Mouse (Mus musculus): ENCODE measurements around the gene Dpf3. TPM values are rescaled to one million over a fixed set of nuclear protein-coding genes. Genes with fewer than 3 reads are reported as not detected.

The Dpf3 gene
- 2.4 and 3.1 TPM in 2 replicates for polyA plus RNA-seq (2012; rRNA removed; ENCODE audit: low replicate concordance)

DNA sequence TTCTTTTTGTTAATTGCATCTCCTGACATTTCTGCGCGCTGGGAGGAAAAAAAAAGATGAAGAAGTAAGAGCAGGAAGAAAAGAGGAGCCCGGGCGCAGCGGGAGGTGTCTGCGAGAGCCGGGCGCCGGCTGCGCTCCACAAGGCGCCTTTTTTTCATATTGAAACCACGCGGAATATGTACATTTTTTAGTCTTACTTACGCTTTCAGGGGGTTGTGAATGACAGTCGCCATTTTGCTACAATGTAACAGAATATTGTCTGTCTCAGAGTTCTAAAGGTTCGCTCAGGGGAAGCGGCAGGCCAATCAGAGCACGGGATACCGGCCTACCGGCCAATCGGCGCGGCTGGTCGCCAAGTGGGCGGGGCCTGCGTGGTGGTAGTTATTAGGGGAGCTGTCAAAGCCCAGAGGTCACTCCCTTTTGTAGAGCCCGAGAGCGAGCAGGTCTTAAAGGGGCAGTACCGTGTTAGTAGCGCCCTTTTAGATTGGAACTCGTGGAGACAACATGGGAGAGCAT, at the start of gene Dpf3:
Dpf3 (minus strand) TSS at position 241 of the 516 bp plus-strand sequence.

GRCm38 (mm10) chr12:83520311-83520890, 32.9 kb upstream of the Dpf3 start, which contains the start of gene Dcaf4:
TSS of gene Dcaf4 (plus strand) at chr12:83520466.

Other genes starting within 250 kb of the Dpf3 start
- gene Dcaf4, start 32.8 kb upstream of the Dpf3 start, polyA plus RNA-seq (2012; rRNA removed; ENCODE audit: low replicate concordance) = 35.1 and 37.6 TPM in 2 replicates
- gene Zfyve1, start 109.5 kb upstream of the Dpf3 start, polyA plus RNA-seq (2012; rRNA removed; ENCODE audit: low replicate concordance) = 29.3 and 38.7 TPM in 2 replicates
- gene Rbm25, start 143.5 kb upstream of the Dpf3 start, polyA plus RNA-seq (2012; rRNA removed; ENCODE audit: low replicate concordance) = 17.2 and 33.4 TPM in 2 replicates
- gene Psen1, start 200.4 kb upstream of the Dpf3 start, polyA plus RNA-seq (2012; rRNA removed; ENCODE audit: low replicate concordance) = 22.7 and 40.3 TPM in 2 replicates

Data from subcutaneous adipose tissue, adult 2 months (tissue).